Mouse (Mus musculus) megakaryocyte-erythroid progenitor cell, adult 5-6 weeks (primary cell): ENCODE data around the gene Eno4. TPM values are rescaled to one million over a fixed set of nuclear protein-coding genes. Genes with fewer than 3 reads are reported as not detected.
"Not testable (repeated sequence)": the region's sequence is repeated elsewhere in the genome, so short reads cannot be mapped to it uniquely, and the experiment has no call there.

Experiments used
- ATAC-seq: replicated peaks from 2 replicates; pipeline ENCODE4 v1.8.0; 2016; ENCODE audit warnings: mild to moderate bottlenecking, inconsistent platforms; ENCODE audit not compliant: severe bottlenecking, poor library complexity, low FRiP score, low TSS enrichment
- total RNA-seq, 2 experiments: library from RNA; stranded (forward) in 1 of 2; stranded (reverse) in 1 of 2; fragments of 200-1000, 215-1000 nt in 1 of 2; fragments of >200 nt in 1 of 2; fragmentation: Nextera tagmentation in 1 of 2; gene quantifications; 2 replicates each; pipeline ENCODE4 v1.2.3; 2014 to 2017

Gene Eno4
- total RNA-seq (2014; fragmentation: Nextera tagmentation) (not detected in 2 replicates), total RNA-seq (2017) (not detected in 2 replicates)

DNA sequence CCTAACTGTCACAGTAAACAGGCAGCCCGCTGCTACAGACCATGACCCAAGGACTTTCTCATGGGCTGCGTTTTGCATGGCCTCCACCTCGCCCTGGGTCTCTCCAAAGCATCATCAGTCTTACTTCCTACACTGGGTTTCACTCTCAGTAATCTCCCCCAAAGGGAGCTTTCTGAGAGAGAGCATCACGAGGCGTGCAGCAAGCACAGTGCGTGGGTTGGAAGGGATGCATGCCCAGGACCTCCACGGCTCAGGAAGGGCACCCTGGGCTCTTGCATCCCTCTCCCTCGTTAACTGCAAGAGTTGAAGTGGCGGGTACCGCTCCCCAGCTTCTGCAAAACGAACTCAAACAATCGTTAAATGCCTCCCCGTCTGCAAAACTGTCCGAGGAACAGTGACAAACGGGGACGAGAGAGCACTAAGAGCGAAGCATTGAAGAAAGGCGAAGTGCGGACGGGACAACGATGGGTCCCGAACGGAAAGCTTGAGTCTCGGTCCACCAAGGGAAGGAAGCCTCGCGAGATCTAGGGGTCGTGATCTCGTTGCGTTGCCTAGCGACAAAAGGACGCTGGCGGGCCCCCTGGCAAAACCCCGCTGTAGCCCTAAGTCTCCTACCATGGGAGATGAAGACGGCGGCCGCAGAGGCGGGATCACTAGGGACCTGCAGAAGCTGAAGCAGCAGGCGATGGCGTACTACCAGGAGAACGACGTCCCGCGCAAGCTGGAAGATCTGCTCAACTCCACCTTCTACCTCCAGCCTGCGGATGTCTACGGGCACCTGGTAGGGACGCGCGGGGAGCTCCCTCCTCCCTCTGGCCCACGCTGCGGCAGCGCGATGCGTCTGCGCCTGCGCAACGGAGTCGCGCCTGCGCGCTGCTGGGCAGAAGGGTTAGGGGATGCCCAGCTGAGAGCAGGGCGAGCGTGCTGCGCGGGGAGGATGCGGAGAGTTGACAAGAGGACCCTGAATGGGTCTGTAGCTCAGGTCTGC lies at the start of gene Eno4, which contains the start of gene Hspa12a:
Eno4 (plus strand) TSS at position 585 of the 988 bp plus-strand sequence.
Hspa12a (minus strand) TSS at position 814 of the 988 bp plus-strand sequence.
- ATAC-seq = peak; percentile 89

DNA sequence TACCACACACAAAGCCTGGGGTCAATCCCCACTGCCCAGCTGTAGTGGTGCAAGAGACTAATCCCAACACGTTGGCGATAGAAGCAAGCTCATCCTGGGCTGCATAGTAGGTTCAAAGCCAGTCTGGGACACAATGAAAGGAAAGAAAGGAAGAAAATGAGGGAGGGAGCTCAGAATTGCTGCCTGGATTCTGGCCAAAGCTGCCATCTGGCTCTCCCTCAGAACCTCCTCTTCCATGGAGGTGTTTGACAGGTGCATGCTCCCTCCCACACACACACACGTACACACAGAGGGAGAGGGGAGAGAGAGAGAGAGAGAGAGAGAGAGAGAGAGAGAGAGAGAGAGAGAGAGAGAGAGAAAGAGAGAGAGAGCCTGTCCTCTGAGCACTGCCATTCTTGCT lies 47.0 kb upstream of the Eno4 start:
- no peak for ATAC-seq

DNA sequence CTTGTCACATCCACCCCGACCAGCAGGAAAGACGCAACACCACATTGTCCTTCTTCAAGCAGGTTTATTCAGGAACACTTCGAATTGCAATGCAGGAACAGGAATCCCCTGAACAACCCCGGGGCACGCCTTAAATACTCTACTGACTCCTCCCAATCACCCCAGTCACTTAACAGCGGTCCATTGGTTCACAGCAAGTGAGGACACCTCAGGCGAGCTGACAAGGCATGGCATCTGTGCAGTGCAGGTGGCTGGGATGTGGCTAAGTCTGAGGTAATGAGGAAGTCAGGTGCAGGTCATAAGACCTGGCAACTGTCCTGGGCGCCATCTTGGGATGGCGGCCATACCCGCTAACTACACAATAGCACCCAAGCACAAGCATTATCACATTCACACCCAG lies 42.8 kb upstream of the Eno4 start:
- ATAC-seq = not testable (repeated sequence)

DNA sequence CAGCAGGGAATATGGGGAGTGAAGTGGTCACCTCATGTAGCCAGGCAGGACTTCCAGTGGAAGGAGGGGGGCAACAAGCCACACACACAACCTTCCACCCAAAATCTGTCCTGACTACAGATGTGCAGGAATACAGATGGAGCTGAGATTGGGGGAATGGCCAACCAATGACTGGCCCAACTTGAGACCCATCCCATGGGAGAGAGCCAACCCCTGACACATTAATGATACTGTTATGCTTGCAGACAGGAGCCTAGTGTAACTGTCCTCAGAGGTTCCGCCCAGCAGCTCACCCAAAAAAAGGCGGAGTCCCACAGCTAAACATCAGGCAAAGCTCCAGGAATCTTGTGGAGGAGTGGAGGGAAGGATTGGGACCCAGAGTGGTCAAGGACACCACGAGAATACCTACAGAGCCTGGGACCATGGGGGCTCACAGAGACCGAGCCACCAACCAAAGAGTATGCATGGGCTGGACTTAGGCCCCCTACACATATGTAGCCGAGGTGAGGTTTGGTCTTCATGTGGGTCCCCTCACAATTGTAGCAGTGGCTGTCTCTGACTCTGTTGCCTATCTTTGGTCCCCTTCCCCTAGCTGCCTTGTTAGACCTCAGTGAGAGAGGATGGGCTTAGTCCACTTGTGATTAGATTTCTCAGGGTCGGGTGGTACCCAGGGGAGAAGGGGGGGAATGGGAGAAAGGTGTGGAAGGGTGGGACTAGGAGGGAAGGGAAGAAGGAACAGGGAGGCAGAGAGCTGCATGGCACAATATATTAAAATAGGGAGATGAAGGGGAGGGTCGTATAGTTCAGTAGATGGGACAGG lies 39.9 kb upstream of the Eno4 start:
- no peak for ATAC-seq

DNA sequence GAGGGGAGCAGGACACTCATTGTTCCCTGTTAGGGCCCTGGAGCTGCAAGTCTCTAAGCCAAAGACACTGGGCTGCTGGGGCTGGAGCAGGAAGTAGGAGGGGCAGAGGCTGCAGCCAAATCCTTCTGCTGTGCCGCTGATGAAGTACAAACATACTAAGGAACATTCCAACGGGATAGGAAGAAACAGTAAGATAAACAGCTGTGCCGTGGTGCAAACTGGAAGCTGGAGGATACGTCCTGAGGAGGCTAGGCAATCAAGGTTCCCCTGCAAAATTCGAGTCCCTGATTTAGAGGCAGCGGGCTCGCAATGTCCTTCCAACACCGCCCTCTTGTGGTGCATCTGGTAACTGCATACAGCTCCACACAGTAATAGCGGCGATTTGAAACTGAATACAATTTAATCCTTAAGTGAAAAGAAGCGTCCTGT lies 39.3 kb upstream of the Eno4 start:
- peak; percentile 73; the same call in 1 of the 2 replicates for ATAC-seq

DNA sequence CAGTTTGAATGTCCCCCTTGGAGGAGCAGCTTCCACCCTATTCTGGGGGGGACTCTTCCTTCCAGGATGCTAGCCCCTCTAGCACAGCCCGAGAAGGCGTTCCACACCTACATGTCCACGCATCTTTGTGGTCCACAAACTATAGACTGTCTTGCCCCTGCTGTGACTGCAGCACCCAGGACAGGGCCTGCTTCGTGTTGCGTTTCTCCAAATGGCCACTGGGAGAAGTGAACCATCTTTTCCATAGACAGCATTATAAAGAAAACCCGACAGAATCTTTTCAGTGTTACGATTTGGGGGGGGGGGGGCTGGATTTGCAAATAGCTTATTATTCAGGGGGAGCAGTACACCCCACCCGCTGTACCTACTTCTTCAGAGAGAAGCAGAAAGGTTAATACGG lies 36.5 kb upstream of the Eno4 start:
- ATAC-seq = no peak

DNA sequence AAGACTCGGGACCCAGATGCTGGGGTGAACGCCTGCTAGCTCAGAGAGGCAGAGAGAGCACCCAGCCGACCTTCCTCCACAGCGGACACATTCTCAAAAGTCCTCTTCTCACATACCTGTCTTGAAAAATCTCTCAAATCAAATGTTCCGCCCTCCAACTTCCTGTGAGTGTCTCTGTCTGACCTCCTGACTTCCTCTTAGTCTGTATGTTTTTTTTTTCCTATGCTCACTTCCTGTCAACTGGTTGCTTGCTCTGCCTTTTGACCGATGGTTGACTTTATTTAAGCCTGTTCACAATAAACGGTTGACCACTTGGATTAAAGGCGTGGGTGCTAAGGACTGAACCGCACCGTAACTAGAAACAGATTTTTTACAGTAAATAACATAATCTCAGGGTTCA lies 35.2 kb upstream of the Eno4 start:
- no peak for ATAC-seq

DNA sequence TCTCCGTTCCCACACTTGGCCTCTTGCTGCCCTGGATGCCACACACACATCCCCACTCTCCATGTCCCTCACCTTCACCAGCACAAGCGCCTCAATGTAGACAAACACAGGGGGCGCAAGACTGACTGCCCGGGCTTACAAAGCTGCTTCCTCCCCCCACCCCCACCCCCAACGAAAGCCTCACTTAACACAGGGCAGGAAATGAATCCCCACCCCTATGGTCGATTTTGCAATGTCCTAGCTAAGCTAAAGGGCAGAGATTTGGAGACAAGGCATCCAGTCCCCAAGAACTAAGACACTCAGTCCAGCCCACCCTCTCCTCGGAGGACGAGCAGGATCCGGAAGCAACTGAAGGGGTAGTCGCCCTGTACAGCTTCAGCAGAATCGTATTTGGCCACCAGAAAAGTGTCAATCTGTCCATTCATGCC lies 32.3 kb upstream of the Eno4 start:
- ATAC-seq = no peak

DNA sequence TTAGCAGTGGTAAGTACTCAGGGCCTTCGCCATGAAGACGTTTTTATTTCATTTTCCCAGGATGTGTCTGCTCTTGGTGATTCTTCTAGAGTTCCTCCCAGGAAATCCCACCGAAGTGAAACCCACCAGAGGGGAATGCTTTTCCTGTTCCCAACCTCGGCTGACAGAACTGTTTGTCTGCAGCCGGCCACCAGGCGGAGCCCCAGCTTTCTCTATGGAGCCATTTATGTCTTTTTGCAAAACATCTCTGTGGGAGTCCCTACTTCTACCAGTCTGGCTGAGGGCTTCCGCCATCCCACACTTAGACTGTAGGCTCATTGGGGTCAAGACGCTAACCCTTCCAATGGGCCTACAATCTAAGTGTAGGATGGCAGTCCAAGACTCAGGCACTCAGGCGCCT lies 31.8 kb upstream of the Eno4 start:
- ATAC-seq = no peak

DNA sequence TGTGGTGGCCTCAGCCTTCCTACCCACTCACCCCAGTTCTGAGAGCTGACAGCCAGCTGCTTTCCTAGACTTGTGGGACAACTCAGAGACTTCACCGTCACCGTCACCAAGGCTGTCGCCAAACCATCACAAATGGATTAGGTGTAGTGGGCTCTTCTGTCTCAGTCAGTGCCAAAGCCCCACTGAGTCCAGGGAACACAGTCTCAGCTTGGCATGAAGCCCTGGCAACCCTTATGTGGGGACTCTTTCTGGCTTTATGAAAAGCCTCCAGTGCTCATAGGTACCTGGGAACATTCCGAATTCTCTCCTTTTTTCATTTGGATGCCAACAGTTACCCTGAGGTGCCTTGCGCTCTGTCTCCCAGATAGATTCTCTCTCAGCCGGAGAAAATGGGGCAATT lies 29.9 kb upstream of the Eno4 start:
- ATAC-seq = no peak

DNA sequence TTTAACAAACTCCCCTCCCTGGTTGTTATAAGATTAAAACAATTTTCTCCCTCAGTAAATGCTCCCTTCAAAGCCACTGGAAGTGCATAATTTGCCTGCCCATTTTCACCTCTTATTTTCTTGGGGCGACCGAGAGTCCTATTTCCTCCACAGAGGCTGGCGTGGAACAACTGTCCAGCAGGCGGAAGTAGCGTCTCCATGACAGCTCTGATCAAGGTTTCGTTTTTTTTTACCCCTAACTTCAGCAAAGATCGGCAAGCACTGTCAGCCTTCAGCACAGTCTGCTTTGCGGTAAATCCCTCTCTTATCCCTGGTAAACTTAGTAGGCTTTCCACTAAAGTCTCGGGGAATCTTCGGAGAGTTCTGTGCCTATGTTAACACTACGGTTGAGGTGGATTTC lies 24.6 kb upstream of the Eno4 start:
- ATAC-seq = no peak

DNA sequence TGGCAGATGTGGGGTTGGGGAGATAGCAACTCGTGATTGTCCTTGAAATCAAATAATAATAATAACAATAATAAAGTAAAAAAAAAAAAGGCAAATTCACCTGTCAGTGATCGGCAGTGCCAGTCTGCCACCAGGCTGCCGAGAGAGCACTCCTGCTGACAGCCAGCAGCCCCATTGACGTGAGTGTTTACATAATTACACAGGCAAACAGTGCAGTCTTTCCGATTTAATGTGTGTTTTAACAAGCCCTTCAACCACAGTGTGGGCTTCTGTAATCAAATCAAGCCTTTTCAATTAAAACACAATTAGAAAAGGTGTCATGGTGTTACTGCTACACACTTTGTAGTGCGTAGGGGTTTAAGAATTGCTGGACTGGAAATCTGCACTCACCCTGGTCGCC lies 24.1 kb upstream of the Eno4 start:
- no peak for ATAC-seq

DNA sequence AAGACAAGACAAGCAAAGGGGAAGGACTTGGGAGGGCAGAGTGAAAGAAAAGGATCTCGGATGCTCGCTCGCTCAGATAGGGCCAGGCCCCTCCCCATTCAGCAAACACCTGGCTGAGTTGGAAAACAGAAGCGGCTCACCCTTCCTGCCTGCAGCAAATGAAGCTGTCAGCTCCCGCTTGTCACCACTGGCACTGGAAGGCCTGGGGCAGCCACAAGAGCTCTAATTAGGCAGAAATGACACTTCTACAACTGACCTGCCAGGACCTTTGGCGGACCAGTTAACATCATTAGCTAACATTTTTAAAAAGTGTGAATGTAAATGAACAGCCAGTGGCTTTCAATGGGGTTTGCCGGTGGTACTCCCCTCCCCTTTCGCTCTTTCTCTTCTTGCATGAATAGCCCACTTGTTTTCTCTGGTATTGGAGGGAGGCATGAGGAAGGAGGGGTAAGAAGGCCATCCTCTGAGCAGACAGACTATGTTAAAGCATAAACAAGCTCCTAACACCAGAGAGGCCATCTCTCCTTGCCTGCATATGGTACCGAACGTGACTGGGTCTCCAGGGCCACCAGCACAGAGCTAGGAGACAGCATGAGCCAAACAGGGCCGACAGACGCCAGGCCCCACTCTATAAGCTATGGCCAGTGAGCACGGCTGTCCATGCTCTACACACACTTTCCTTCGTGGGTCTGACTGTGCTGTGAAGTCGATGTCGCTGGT lies 12.0 kb upstream of the Eno4 start:
- no peak for ATAC-seq

DNA sequence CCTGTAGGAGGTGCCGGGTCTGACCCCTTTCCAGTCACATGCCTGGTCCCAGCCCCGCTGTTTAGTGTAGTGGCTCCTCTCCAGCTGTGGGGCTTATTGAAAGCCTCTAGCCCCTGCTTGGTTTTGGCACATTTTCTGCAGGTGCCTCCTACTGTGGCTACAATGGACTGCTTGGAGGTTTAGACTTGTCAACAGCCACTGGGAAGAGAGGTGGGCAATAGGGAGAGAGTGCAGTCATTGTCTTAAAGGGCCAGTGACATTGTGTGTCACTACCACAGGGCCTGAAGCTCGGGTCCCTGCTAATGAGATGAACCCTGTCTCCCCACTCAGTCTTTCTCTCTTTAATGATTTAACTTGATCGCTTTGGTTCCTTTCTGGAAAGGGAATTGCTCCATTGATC lies 10.2 kb upstream of the Eno4 start:
- no peak for ATAC-seq

DNA sequence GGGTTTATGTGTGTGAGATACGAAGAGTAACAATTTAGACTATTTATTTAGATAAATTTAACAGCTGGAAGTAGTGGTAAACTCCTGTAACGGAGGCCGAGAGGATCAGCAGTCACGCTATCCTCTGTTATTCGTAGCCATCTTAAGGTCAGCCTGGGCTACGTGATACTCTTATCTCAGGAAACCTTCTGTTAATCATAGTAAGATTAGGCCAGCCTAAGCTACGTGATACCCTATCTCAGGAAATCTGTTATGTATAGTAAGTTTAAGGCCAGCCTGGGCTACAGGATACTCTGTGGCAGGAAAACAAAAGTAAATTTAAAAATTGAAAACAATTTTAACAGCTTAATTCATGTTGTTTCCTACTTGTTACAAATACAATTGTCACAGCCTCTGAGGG lies 2.7 kb downstream of the Eno4 start:
- ATAC-seq = no peak

DNA sequence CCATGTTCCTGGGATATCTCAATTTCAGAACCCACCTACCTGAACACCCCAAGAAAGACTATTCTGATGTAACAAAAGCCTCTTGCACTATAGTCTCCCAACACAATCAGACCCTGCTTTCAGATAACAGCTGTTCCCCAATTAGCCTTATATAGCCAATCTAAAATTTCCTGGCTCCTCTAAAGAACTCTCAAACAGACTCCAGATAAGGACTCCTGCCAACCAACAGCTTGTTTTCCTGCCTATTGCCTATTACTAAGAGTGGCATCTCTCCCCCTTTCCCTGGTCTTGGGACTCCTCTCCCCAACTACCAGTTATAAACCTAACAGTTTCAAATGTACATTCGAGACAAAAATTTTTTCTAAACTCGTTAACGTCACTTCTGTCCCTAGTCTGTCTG lies 8.3 kb downstream of the Eno4 start:
- ATAC-seq = no peak

DNA sequence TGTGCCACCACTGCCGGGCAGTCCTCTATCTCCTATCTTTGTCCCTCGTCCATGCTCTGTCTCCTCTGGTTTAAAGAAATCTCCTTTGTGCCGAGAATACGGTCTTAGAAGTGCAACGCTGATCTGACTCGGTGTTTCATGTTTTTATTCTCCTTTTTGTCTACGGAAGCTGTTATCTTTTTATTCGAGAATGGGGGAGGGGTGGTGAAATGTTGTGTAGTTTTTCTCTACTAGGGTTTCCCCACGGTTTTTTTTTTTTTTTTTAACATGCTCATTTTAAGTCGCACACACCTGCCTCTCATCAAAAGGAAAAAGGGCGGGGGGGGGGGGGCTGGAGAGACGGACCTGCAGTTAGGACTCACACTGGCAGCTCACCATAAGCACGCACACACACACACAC lies 9.0 kb downstream of the Eno4 start:
- ATAC-seq = no peak

DNA sequence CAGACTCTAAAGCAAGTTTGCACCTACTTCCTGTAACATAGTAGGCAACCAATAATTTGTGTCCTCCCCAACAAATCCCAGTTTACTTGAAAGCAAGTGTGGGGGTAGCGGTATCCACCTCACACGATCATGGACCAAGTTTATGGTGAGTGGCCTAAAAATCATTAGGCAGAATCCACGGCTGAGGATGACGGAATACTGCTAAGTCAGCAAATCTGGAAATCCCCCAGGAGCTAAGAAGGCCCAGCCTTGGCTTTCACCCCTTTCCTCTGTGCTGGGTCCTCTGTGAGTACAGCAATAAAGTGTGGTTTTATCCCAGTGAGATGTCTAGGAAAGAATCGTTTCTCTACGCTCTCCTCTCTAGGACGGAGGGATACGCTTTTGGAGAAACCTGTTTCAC lies 11.6 kb downstream of the Eno4 start:
- ATAC-seq = no peak

DNA sequence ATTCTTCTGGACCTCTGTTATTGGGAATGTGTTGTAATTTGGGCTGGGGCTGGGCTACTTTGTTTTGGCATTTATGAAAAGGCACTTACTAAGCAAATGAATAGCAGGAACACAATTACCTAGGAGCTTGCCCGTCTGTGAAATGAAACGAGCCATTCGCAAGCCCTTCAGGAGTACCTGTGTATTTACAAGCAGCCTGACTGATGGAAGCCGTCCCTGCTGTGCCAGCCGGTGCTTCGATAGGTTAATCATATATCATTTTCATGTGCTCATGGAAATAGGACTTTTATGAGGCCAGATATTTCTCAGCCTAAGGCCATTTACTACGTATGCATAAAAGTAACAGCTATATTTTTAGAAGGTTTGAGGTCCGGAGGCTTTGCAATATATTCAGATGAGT lies 19.8 kb downstream of the Eno4 start:
- no peak for ATAC-seq
